Mouse (Mus musculus): ENCODE measurements at regions not wholly inside any gene's neighbourhood (a gene's known extent, or its start where the extent isn't known, plus 50 kb on each side); places are given as distances from the start of the nearest gene placed in this dataset.

- no peak for DNase-seq
Observed at GRCm38 (mm10) chr8:127914914-127915313, 443.5 kb upstream of the Nrp1 start.

- DNase-seq: peak; percentile 25
Observed at GRCm38 (mm10) chr8:127915591-127916028, 442.8 kb upstream of the Nrp1 start.

GRCm38 (mm10) chr8:127921925-127922324 is 436.5 kb upstream of the Nrp1 start:
- no peak for DNase-seq

DNA sequence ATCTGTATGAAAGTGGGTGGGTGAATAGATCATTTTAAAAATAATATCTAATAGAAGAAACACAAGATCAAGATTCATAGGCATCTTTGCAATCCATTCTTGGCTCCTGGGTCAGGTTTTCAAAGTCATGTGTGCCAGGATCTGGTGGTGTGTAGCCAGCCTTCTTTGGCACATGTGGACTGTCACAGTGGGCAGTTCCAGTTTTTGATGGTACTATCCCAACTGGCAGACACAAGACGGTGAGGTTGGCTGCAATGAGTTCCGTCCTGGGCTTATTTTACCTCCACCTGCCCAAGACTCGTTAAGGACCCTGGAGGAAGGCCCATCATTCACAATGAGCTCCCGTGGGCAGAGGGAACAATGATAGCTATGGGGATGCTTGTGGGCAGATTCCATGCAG is 435.1 kb upstream of the Nrp1 start:
- no peak for DNase-seq

DNA sequence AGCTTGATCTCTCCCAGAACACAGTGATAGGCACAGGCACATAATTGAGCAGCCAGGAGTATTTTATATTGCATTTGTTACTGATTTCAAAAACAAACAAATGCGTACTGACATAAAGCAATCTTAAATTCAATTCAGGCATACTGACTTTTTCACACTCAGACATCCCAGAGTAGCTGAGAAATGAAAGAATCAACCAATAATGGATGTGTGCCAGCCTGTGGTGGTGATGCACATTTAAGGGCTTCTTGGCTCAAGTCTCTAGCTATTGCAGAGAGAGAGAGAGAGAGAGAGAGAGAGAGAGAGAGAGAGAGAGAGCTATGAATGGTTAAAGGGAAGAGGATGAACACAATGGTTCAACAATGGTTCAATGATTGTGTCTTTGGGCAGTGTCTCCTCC is 426.1 kb upstream of the Nrp1 start:
- DNase-seq: no peak

- no peak for DNase-seq
Observed at GRCm38 (mm10) chr8:127936792-127937435, 421.5 kb upstream of the Nrp1 start.

- DNase-seq: no peak
Observed at GRCm38 (mm10) chr8:127939284-127939985, 419.0 kb upstream of the Nrp1 start.

GRCm38 (mm10) chr8:127939986-127940359 is 418.4 kb upstream of the Nrp1 start:
- no peak for DNase-seq

DNA sequence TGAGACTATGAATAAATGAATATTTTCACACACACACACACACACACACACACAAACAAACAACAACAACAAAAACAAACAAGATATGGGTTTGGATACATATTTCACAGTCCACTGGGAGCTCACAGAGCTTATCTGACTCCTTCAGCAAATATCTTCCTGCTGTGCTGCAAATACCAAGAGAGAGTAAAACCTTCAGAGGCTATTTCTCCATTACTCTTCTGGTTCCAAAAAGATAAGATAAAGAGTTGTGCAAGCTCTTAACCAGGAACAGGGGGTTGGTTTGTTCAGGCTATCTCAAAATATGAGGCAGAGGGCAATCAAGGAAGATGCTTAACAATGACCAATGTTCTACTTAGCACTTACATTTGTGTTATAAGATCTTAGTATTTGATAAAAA is 416.1 kb upstream of the Nrp1 start:
- DNase-seq: no peak

- DNase-seq: no peak
Observed at GRCm38 (mm10) chr8:127944955-127945498, 413.4 kb upstream of the Nrp1 start.

- no peak for DNase-seq
Observed at GRCm38 (mm10) chr8:127957571-127957970, 400.8 kb upstream of the Nrp1 start.

DNA sequence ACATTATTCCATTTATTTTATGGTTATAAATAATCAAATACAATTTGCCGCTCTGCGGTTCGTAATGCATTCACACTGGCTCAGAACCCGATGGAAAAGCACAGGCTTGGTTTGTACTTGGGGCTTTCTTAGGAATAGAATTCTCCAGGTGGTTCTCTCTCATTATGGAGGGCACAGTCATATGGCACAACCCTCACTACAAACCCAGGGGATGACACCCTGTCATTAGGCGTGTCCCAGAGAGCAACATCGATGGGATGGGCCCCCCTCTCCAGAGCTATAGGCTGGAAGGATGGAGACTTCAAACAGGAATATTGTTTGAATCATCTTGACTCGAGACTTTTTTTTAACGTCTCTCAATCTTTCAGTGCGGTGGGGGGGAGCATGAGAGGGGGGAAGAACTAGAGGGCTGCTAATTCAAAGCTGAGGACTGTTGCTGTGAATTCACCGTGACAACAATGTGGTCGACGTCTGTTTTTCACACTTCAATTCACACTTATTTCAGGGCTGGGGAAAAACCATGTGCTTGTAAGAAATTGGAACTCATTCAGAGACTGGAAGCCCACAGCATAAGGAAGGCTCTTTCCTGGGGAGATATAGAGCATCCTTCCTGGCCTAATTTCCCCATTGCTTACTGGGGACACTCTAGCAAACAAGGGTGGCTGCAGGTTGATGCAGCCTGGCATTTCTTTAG is 399.9 kb upstream of the Nrp1 start:
- no peak for DNase-seq

DNA sequence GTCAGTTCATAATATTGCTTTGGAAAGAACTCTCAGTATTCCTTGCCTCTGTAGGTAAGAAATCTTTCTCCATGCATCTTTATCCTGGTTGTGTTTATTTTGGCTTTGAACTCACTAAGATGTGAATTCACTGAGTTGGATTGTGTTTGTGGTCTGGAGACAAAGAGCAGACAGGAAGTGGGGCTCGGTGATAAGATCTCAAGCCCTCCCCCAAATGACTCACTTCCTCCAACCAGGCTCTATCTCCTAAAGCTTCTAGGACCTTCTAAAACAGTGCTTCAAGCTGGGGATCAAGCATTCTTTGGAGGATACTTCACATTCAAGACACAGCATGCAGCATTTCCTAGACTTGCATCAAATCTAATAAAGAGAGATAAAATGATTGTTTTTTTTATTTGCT is 395.5 kb upstream of the Nrp1 start:
- no peak for DNase-seq

DNA sequence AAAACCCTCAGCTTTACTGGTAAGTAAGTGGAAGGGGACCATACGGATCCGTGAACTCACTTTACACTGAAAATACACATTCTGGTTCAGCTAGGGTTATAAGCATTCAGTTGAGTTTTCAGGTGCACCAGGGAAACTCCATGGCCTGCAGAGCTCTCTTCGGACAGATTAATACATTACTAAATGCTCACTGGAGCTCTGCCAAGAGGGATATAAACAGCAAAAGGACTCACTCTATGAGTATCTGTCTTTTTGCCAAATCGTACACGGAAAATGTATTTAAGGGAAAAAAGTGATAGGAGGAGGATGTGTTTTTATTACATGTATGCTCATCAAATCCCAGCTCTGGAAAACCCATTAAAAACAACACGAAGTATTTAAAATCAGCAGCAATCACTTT is 394.8 kb upstream of the Nrp1 start:
- no peak for DNase-seq

- DNase-seq: no peak
Observed at GRCm38 (mm10) chr8:127964801-127965200, 393.6 kb upstream of the Nrp1 start.

GRCm38 (mm10) chr8:127965341-127965740 is 393.1 kb upstream of the Nrp1 start:
- no peak for DNase-seq

GRCm38 (mm10) chr8:127968026-127968425 is 390.4 kb upstream of the Nrp1 start:
- DNase-seq: no peak

DNA sequence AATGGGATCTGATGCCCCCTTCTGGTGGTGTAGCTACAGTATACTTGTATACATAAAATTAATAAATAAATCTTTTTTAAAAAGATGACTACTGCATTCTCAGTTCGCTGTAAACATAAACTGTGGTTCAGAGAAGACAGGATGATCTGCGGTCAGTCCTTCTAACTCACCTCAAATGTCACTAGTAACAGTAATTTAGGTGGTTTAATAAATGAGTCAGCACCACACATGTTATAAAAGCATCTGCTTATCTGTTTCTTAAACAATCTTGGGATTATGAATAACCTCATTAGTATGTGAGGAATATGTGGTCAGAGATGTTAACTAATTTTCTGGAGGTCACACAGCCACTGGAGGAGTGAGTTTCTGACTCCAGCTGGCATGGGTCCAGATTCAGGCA is 385.2 kb upstream of the Nrp1 start:
- DNase-seq: no peak

DNA sequence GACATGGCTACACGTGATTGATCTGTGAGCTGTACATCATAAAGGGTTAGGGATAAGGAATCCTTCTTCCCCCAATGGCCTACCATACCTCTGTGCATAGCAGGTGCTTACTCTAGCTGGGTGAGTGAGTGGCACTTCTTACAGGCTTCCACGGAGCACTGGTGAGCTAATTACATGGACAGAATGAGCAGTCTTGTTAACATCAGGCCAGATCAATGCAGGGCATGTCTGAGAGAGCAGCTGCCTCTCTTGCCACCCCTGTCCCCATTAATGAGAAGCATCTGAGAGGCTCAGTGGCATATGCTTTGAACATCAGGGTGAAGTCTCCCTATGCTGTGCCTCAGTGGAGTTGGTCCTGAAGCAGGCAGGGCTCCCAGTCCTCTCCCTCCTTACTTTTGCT is 380.7 kb upstream of the Nrp1 start:
- DNase-seq: no peak

DNA sequence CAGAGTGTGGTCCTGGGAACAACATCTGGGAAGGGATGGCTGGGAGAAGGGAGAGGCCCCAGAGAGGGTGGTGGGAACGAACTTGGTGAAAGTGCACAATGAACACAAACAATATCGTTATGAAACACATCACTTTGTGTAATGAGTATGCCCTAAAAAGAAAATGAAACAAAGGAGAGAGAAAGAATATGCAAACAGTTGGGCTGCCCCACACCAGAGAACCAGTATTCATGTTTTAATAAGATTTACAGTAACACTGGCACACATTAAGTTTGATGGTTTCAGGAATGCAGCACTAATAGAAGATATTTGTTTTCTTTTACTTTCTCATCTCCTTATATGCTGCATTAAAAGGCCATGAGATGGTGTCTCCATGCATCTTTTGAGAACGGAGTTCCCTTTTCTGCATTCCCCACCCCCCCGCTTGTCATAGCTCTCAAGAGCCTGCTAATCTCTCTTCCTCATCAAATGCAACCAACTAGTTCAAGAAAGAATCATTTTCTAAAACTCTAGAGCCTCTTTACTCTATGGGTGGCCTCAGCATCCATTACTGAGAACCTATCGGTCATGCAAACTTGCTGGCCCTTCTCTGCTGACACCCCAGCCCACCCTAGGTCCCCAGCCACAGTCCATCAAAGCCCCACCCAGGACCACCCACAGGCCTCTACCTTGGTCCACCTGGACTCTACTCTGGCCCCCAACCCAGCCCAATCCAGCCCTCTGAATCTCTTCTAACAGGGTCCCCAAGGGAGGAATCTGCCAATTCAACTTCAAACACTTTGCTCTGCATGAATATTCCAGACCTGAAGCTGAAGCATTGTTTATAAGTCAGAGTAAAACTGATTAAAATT is 379.0 kb upstream of the Nrp1 start:
- no peak for DNase-seq

DNA sequence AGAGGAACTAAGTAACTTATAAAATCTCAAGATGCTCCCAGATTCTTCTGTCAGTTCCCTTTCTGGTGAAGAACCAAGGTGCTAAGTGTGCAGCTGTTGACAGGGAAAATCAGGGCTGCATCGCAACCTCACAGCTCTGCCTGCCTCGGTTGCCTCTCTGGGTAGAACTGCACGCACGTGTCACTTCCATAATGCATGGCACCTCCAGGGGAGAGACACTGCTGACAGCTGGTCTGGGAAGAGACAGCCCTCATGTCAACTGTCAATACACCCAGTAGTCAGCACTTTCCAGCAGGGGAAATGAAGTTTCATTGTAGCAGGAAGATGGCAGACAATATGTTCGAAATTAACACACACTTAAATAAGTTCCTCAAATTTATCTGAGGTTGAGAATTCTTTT is 376.2 kb upstream of the Nrp1 start:
- DNase-seq: no peak

- DNase-seq: no peak
Observed at GRCm38 (mm10) chr8:127985616-127986015, 372.8 kb upstream of the Nrp1 start.

- DNase-seq: no peak
Observed at GRCm38 (mm10) chr8:127988887-127989286, 369.5 kb upstream of the Nrp1 start.

All from right cerebral cortex, adult 18-20 months (tissue).